Mouse (Mus musculus) liver, embryonic 14.5 days (tissue): Measurements from ENCODE around the gene Atg4b.

Experiments used
- CTCF ChIP-seq: IDR thresholded peaks from 2 replicates; pipeline ENCODE4 v1.5.1; 2016; ENCODE audit warnings: antibody characterized with exemption, low read depth, control low read depth
- EP300 ChIP-seq: IDR thresholded peaks from 2 replicates; pipeline ENCODE4 v1.6.1; 2016; ENCODE audit warnings: antibody characterized with exemption, low read depth

GRCm38 (mm10) chr1:93731103-93731502, 20.2 kb upstream of the Atg4b start:
- TF ChIP-seq EP300: no peak
- no peak for TF ChIP-seq CTCF
